Mouse (Mus musculus) erythroblast, embryonic 14.5 days (primary cell): ENCODE data around the gene Apon. TPM values are rescaled to one million over a fixed set of nuclear protein-coding genes. Genes with fewer than 3 reads are reported as not detected.
"Not testable (repeated sequence)": the region's sequence is repeated elsewhere in the genome, so short reads cannot be mapped to it uniquely, and the experiment has no call there.

ENCODE experiments used
- H3K27me3 ChIP-seq: 2 replicates; pipeline ENCODE4 v1.6.1; 2012; ENCODE audit warnings: inconsistent platforms; ENCODE audit not compliant: control insufficient read depth
- H3K36me3 ChIP-seq: 2 replicates; pipeline ENCODE4 v1.6.1; 2012; ENCODE audit warnings: mild to moderate bottlenecking, inconsistent platforms; ENCODE audit not compliant: control insufficient read depth
- H3K4me1 ChIP-seq: 2 replicates; pipeline ENCODE4 v1.6.1; 2012; ENCODE audit warnings: inconsistent platforms; ENCODE audit not compliant: control insufficient read depth
- H3K4me3 ChIP-seq: replicated peaks from 2 replicates; pipeline ENCODE3; 2012; ENCODE audit warnings: moderate library complexity, mild to moderate bottlenecking, inconsistent platforms
- H3K9me3 ChIP-seq: 2 replicates; pipeline ENCODE4 v1.6.1; 2012; ENCODE audit warnings: low read length, inconsistent platforms, mixed read lengths; ENCODE audit not compliant: control insufficient read depth
- GATA1 ChIP-seq: IDR thresholded peaks from 2 replicates; pipeline ENCODE4 v1.6.1; 2012; ENCODE audit warnings: low read length, inconsistent platforms, mixed read lengths
- TAL1 ChIP-seq: IDR thresholded peaks from 3 replicates; pipeline ENCODE4 v1.6.1; 2012; ENCODE audit warnings: low read length, inconsistent platforms, mixed read lengths
- polyA plus RNA-seq: library from polyadenylated mRNA; stranded (reverse); fragments of >175 nt; gene quantifications from 2 replicates; pipeline ENCODE4 v1.2.3, GENCODE M21; 2012

Apon gene
- 0.02 and 0.04 TPM in 2 replicates for polyA plus RNA-seq

- Histone ChIP-seq H3K36me3 (peaks cover 47% of the 10 kb centered on the region), H3K9me3 (no peaks in the 10 kb centered on the region), H3K4me1 (no peaks in the 10 kb centered on the region), H3K27me3 (no peaks in the 10 kb centered on the region), H3K4me3 (no peak within 1 kb of the TSS)
- no peak for TF ChIP-seq TAL1
- TF ChIP-seq GATA1: no peak
Observed at GRCm38 (mm10) chr10:128253677-128254255, at the start of gene Apon. TSS of gene Apon (plus strand) at chr10:128254096.

GRCm38 (mm10) chr10:128204941-128205340 lies 49.0 kb upstream of the Apon start:
- peaks cover under 1% of the 10 kb centered on the region; the same call in 1 of the 2 replicates for H3K4me1 ChIP-seq
- peaks cover 15% of the 10 kb centered on the region for H3K36me3 ChIP-seq
- peaks cover 2% of the 10 kb centered on the region for H3K27me3 ChIP-seq
- TF ChIP-seq GATA1 (no peak), TAL1 (no peak)
- no peaks in the 10 kb centered on the region for H3K9me3 ChIP-seq
- no peak overlapping the region for H3K4me3 ChIP-seq

GRCm38 (mm10) chr10:128208326-128208725 lies 45.6 kb upstream of the Apon start:
- TF ChIP-seq GATA1 (no peak), TAL1 (no peak)
- H3K4me1 ChIP-seq: peaks cover 31% of the 10 kb centered on the region
- H3K36me3 ChIP-seq: peaks cover 15% of the 10 kb centered on the region
- H3K4me3 ChIP-seq: no peak overlapping the region
- H3K9me3 ChIP-seq: no peaks in the 10 kb centered on the region
- peaks cover 4% of the 10 kb centered on the region; the same call in 1 of the 2 replicates for H3K27me3 ChIP-seq

GRCm38 (mm10) chr10:128209311-128210009 lies 44.4 kb upstream of the Apon start:
- Histone ChIP-seq H3K27me3 (peaks cover 6% of the 10 kb centered on the region; the same call in 1 of the 2 replicates), H3K9me3 (no peaks in the 10 kb centered on the region), H3K4me1 (peaks cover 34% of the 10 kb centered on the region), H3K36me3 (peaks cover 15% of the 10 kb centered on the region), H3K4me3 (no peak overlapping the region)
- TF ChIP-seq GATA1 (no peak), TAL1 (no peak)

GRCm38 (mm10) chr10:128210131-128210530 lies 43.8 kb upstream of the Apon start:
- Histone ChIP-seq H3K36me3 (peaks cover 15% of the 10 kb centered on the region), H3K4me3 (no peak overlapping the region), H3K9me3 (no peaks in the 10 kb centered on the region), H3K4me1 (peaks cover 34% of the 10 kb centered on the region), H3K27me3 (peaks cover 6% of the 10 kb centered on the region; the same call in 1 of the 2 replicates)
- no peak for TF ChIP-seq TAL1

GRCm38 (mm10) chr10:128210954-128211353 lies 42.9 kb upstream of the Apon start:
- peak overlapping the region; percentile 70 for H3K4me3 ChIP-seq
- peaks cover 6% of the 10 kb centered on the region; the same call in 1 of the 2 replicates for H3K27me3 ChIP-seq
- peaks cover 15% of the 10 kb centered on the region for H3K36me3 ChIP-seq
- no peaks in the 10 kb centered on the region for H3K9me3 ChIP-seq
- no peak for TF ChIP-seq TAL1
- TF ChIP-seq GATA1: no peak
- peaks cover 34% of the 10 kb centered on the region for H3K4me1 ChIP-seq

- Histone ChIP-seq H3K4me1 (peaks cover 34% of the 10 kb centered on the region), H3K27me3 (peaks cover 6% of the 10 kb centered on the region; the same call in 1 of the 2 replicates), H3K9me3 (no peaks in the 10 kb centered on the region), H3K4me3 (peak within 1 kb of the TSS; percentile 70), H3K36me3 (peaks cover 13% of the 10 kb centered on the region)
- no peak for TF ChIP-seq TAL1
- no peak for TF ChIP-seq GATA1
Observed at GRCm38 (mm10) chr10:128211390-128212108, 42.3 kb upstream of the Apon start, which contains the start of gene Spryd4. TSS of gene Spryd4 (minus strand) at chr10:128211807.

GRCm38 (mm10) chr10:128212148-128212547 lies 41.7 kb upstream of the Apon start:
- H3K4me1 ChIP-seq: peaks cover 34% of the 10 kb centered on the region
- H3K4me3 ChIP-seq: peak overlapping the region; percentile 70
- no peaks in the 10 kb centered on the region for H3K9me3 ChIP-seq
- TF ChIP-seq TAL1 (no peak), GATA1 (no peak)
- H3K36me3 ChIP-seq: peaks cover 9% of the 10 kb centered on the region
- peaks cover 6% of the 10 kb centered on the region; the same call in 1 of the 2 replicates for H3K27me3 ChIP-seq

GRCm38 (mm10) chr10:128212871-128213323 lies 41.0 kb upstream of the Apon start:
- TF ChIP-seq GATA1: no peak
- TF ChIP-seq TAL1: no peak
- no peaks in the 10 kb centered on the region for H3K9me3 ChIP-seq
- H3K4me1 ChIP-seq: peaks cover 38% of the 10 kb centered on the region
- H3K27me3 ChIP-seq: peaks cover 6% of the 10 kb centered on the region; the same call in 1 of the 2 replicates
- H3K36me3 ChIP-seq: peaks cover 7% of the 10 kb centered on the region
- peak overlapping the region; percentile 61 for H3K4me3 ChIP-seq

- H3K27me3 ChIP-seq, H3K4me3 ChIP-seq, H3K36me3 ChIP-seq, H3K9me3 ChIP-seq: not testable (repeated sequence)
- H3K4me1 ChIP-seq: peaks cover 48% of the 10 kb centered on the region
Observed at GRCm38 (mm10) chr10:128214112-128214511, 39.8 kb upstream of the Apon start.
